ENCODE assay signal across 11 mouse cellular contexts in genomic region chr15:85011895-85012661, GRCm38 (mm10). TPM values are rescaled to one million over a fixed set of nuclear protein-coding genes. Genes with fewer than 3 reads are reported as not detected.
DNase-seq lines count a peak whose midpoint lies in the region; ATAC-seq and TF ChIP-seq lines count a peak whose summit lies in the region.
"Had no signal": no experiment of that assay in that cellular context is flagged by ENCODE, and none has a peak within 500 bp of the region (broad histone marks: within the 10 kb centered on the region; RNA-seq: fewer than 3 reads in every experiment).

No protein-coding gene starts in this region.

- H3K9ac ChIP-seq in heart, embryonic 15.5 days, result no peak overlapping the region
- H3K9ac ChIP-seq in midbrain, embryonic 11.5 days (ENCODE audit: low read length), result no peak overlapping the region
- H3K9ac ChIP-seq in midbrain, embryonic 14.5 days (replicated peaks; ENCODE audit: low read length), result no peak overlapping the region
- H3K9ac ChIP-seq in limb, embryonic 14.5 days (ENCODE audit: low read depth, low read length, severe bottlenecking), result peak overlapping the region; percentile 7; the same call in 1 of the 2 replicates
- H3K9ac ChIP-seq in stomach, embryonic 14.5 days (replicated peaks; ENCODE audit: low read depth, low read length), result no peak overlapping the region
- H3K9ac ChIP-seq: hindbrain, embryonic 15.5 days had no signal

- no peaks in the 10 kb centered on the region for H3K36me3 ChIP-seq in heart, embryonic 15.5 days
- no peaks in the 10 kb centered on the region for H3K36me3 ChIP-seq in midbrain, embryonic 11.5 days (ENCODE audit: control insufficient read depth, insufficient read depth, low read length)
- no peaks in the 10 kb centered on the region for H3K36me3 ChIP-seq in midbrain, embryonic 14.5 days (ENCODE audit: control insufficient read depth, insufficient read depth, low read length)
- H3K36me3 ChIP-seq in limb, embryonic 14.5 days (ENCODE audit: control insufficient read depth, insufficient read depth, low read length), result no peaks in the 10 kb centered on the region
- H3K36me3 ChIP-seq in stomach, embryonic 14.5 days (ENCODE audit: control insufficient read depth, insufficient read depth, low read length), result no peaks in the 10 kb centered on the region
- H3K36me3 ChIP-seq: hindbrain, embryonic 15.5 days had no signal

- H3K4me2 ChIP-seq in heart, embryonic 15.5 days, result peak overlapping the region; percentile 42
- no peak overlapping the region for H3K4me2 ChIP-seq in midbrain, embryonic 11.5 days
- no peak overlapping the region for H3K4me2 ChIP-seq in midbrain, embryonic 14.5 days (ENCODE audit: low read length)
- H3K4me2 ChIP-seq in limb, embryonic 14.5 days (replicated peaks; ENCODE audit: low read depth, low read length, severe bottlenecking), result peak overlapping the region; percentile 20
- peak overlapping the region; percentile 30; the same call in 1 of the 2 replicates for H3K4me2 ChIP-seq in stomach, embryonic 14.5 days (replicated peaks; ENCODE audit: low read depth, low read length)
- H3K4me2 ChIP-seq: hindbrain, embryonic 15.5 days had no signal

- WGBS in heart, embryonic 15.5 days, result 28% methylated on average over 19 of the region's 19 CpGs
- WGBS in midbrain, embryonic 11.5 days, result 37% methylated on average over 19 of the region's 19 CpGs
- 39% methylated on average over 19 of the region's 19 CpGs for WGBS in midbrain, embryonic 14.5 days
- WGBS in limb, embryonic 14.5 days, result 27% methylated on average over 19 of the region's 19 CpGs
- WGBS in stomach, embryonic 14.5 days, result 14% methylated on average over 19 of the region's 19 CpGs

- H3K4me3 ChIP-seq in heart, embryonic 15.5 days, result no peak overlapping the region
- no peak overlapping the region for H3K4me3 ChIP-seq in midbrain, embryonic 11.5 days (ENCODE audit: low read depth, low read length)
- H3K4me3 ChIP-seq in midbrain, embryonic 14.5 days (replicated peaks; ENCODE audit: low read depth, low read length), result no peak overlapping the region
- no peak overlapping the region for H3K4me3 ChIP-seq in limb, embryonic 14.5 days (replicated peaks; ENCODE audit: low read length)
- H3K4me3 ChIP-seq in stomach, embryonic 14.5 days (ENCODE audit: low read depth, low read length), result no peak overlapping the region
- H3K4me3 ChIP-seq: hindbrain, embryonic 15.5 days had no signal

- TF ChIP-seq POLR2A in limb, embryonic 14.5 days (IDR thresholded peaks at IDR 0.05; ENCODE audit: borderline replicate concordance, extremely low read depth, insufficient read depth, insufficient read length), result no peak

- DNase-seq in heart, adult 18-20 months, result no peak
- peak; percentile 82 for DNase-seq in midbrain, embryonic 11.5 days (ENCODE audit: low spot score, missing footprints)
- no peak for DNase-seq in midbrain, embryonic 14.5 days
- no peak for DNase-seq in limb, embryonic 14.5 days (ENCODE audit: low spot score)
- no peak for DNase-seq in cerebellum, postnatal 14 days
- DNase-seq in gastrocnemius, adult 18-20 months (ENCODE audit: low spot score), result no peak

- no peak for ATAC-seq in heart, embryonic 15.5 days (replicated peaks; ENCODE audit: insufficient number of reproducible peaks, insufficient read depth, low FRiP score, low read depth)
- no peak for ATAC-seq in midbrain, embryonic 11.5 days (ENCODE audit: low FRiP score)
- ATAC-seq in midbrain, embryonic 14.5 days (ENCODE audit: low FRiP score, low TSS enrichment), result no peak
- ATAC-seq in limb, embryonic 14.5 days (ENCODE audit: low FRiP score, low read depth), result no peak
- ATAC-seq in stomach, embryonic 14.5 days (ENCODE audit: insufficient number of reproducible peaks, insufficient read depth, low FRiP score, low read depth), result peak; percentile 29; the same call in 1 of the 2 replicates

- H3K27ac ChIP-seq in heart, embryonic 15.5 days, result peak overlapping the region; percentile 49
- no peak overlapping the region for H3K27ac ChIP-seq in midbrain, embryonic 11.5 days (ENCODE audit: low read depth, low read length)
- no peak overlapping the region for H3K27ac ChIP-seq in midbrain, embryonic 14.5 days (replicated peaks; ENCODE audit: low read depth, low read length)
- peak overlapping the region; percentile 26; the same call in 1 of the 2 replicates for H3K27ac ChIP-seq in limb, embryonic 14.5 days (replicated peaks; ENCODE audit: low read depth, low read length)
- H3K27ac ChIP-seq in stomach, embryonic 14.5 days (ENCODE audit: low read length), result peak overlapping the region; percentile 64
- H3K27ac ChIP-seq: hindbrain, embryonic 15.5 days had no signal

- peaks cover 29% of the 10 kb centered on the region for H3K4me1 ChIP-seq in heart, embryonic 15.5 days (replicated peaks)
- peaks cover 3% of the 10 kb centered on the region; the same call in 1 of the 2 replicates for H3K4me1 ChIP-seq in midbrain, embryonic 11.5 days (ENCODE audit: control insufficient read depth, insufficient read depth, low read length)
- 0 out of 2 replicates have a peak, but pooled peaks cover 4% of the 10 kb centered on the region for H3K4me1 ChIP-seq in midbrain, embryonic 14.5 days (ENCODE audit: control insufficient read depth, insufficient read depth, low read length)
- peaks cover 9% of the 10 kb centered on the region; the same call in 1 of the 2 replicates for H3K4me1 ChIP-seq in limb, embryonic 14.5 days (ENCODE audit: control insufficient read depth, insufficient read depth, low read length)
- peaks cover 14% of the 10 kb centered on the region; the same call in 1 of the 2 replicates for H3K4me1 ChIP-seq in stomach, embryonic 14.5 days (ENCODE audit: control insufficient read depth, insufficient read depth, low read length)

- H3K9me3 ChIP-seq in heart, embryonic 15.5 days (replicated peaks), result no peaks in the 10 kb centered on the region
- no peaks in the 10 kb centered on the region for H3K9me3 ChIP-seq in midbrain, embryonic 11.5 days (ENCODE audit: control insufficient read depth, low read length)
- H3K9me3 ChIP-seq in midbrain, embryonic 14.5 days (ENCODE audit: control insufficient read depth, low read length), result no peaks in the 10 kb centered on the region
- H3K9me3 ChIP-seq in limb, embryonic 14.5 days (ENCODE audit: control insufficient read depth, low read length), result no peaks in the 10 kb centered on the region
- no peaks in the 10 kb centered on the region for H3K9me3 ChIP-seq in stomach, embryonic 14.5 days (ENCODE audit: control insufficient read depth, low read depth, low read length)
- H3K9me3 ChIP-seq: hindbrain, embryonic 15.5 days had no signal

- H3K27me3 ChIP-seq in heart, embryonic 15.5 days, result peaks cover 7% of the 10 kb centered on the region; the same call in 1 of the 2 replicates
- no peaks in the 10 kb centered on the region for H3K27me3 ChIP-seq in midbrain, embryonic 11.5 days (ENCODE audit: control insufficient read depth, insufficient read depth, low read length)
- H3K27me3 ChIP-seq in midbrain, embryonic 14.5 days (ENCODE audit: control insufficient read depth, insufficient read depth, low read length), result no peaks in the 10 kb centered on the region
- peaks cover 10% of the 10 kb centered on the region; the same call in 1 of the 2 replicates for H3K27me3 ChIP-seq in limb, embryonic 14.5 days (ENCODE audit: control insufficient read depth, insufficient read depth, low read length)
- no peaks in the 10 kb centered on the region for H3K27me3 ChIP-seq in stomach, embryonic 14.5 days (ENCODE audit: control insufficient read depth, insufficient read depth, low read length)

RNA-seq across cellular contexts. Expression of gene Upk3a, which starts 4.9 kb away (rescaled TPM):
- polyA plus RNA-seq in heart, embryonic 15.5 days (2015; fragmentation: Nextera tagmentation; extraction: Ambion mirVana), result 0.23 and 2.4 TPM in 2 replicates
- not detected for total RNA-seq in heart, adult 18-20 months (2021)
- 0.15 TPM in 1 of 2 replicates, not detected in the other for polyA plus RNA-seq in midbrain, embryonic 11.5 days (2014; fragmentation: Nextera tagmentation; extraction: Ambion mirVana)
- polyA plus RNA-seq in midbrain, embryonic 14.5 days (2014; fragmentation: Nextera tagmentation; extraction: Ambion mirVana), result 0.33 and 0.40 TPM in 2 replicates
- 0.06 and 0.08 TPM in 2 replicates for polyA plus RNA-seq in limb, embryonic 14.5 days (2012; rRNA removed)
- not detected in 2 replicates for polyA plus RNA-seq in limb, embryonic 14.5 days (2014; fragmentation: Nextera tagmentation; extraction: Ambion mirVana)
- 11.5 TPM in 2 replicates for polyA plus RNA-seq in stomach, embryonic 14.5 days (2014; fragmentation: Nextera tagmentation; extraction: Ambion mirVana)
- total RNA-seq in gastrocnemius, adult 18-20 months (2021), result not detected
- total RNA-seq: adrenal gland, postnatal 10 days; megakaryocyte, adult 5-6 weeks had no signal

RNA-seq across cellular contexts. Expression of gene Fam118a, which starts 16.7 kb away (rescaled TPM):
- 15.3 and 19.7 TPM in 2 replicates for polyA plus RNA-seq in heart, embryonic 15.5 days (2015; fragmentation: Nextera tagmentation; extraction: Ambion mirVana)
- total RNA-seq in heart, adult 18-20 months (2021), result 1 to 10 TPM; 7.3 to 8.2 TPM
- polyA plus RNA-seq in midbrain, embryonic 11.5 days (2014; fragmentation: Nextera tagmentation; extraction: Ambion mirVana), result 30.1 and 32.1 TPM in 2 replicates
- polyA plus RNA-seq in midbrain, embryonic 14.5 days (2014; fragmentation: Nextera tagmentation; extraction: Ambion mirVana), result 24.1 and 28.0 TPM in 2 replicates
- polyA plus RNA-seq in limb, embryonic 14.5 days (2012; rRNA removed), result 15.5 and 16.4 TPM in 2 replicates
- 21.7 and 23.1 TPM in 2 replicates for polyA plus RNA-seq in limb, embryonic 14.5 days (2014; fragmentation: Nextera tagmentation; extraction: Ambion mirVana)
- 30.7 and 31.8 TPM in 2 replicates for polyA plus RNA-seq in stomach, embryonic 14.5 days (2014; fragmentation: Nextera tagmentation; extraction: Ambion mirVana)
- total RNA-seq in gastrocnemius, adult 18-20 months (2021), result 1 to 10 TPM; 3.9 to 4.5 TPM

RNA-seq across cellular contexts. Expression of gene 5031439G07Rik, which starts 23.7 kb away (rescaled TPM):
- polyA plus RNA-seq in heart, embryonic 15.5 days (2015; fragmentation: Nextera tagmentation; extraction: Ambion mirVana), result 5.0 and 14.4 TPM in 2 replicates
- total RNA-seq in heart, adult 18-20 months (2021), result 10 to 100 TPM; 30.6 to 34.7 TPM
- 11.7 and 17.2 TPM in 2 replicates for polyA plus RNA-seq in midbrain, embryonic 11.5 days (2014; fragmentation: Nextera tagmentation; extraction: Ambion mirVana)
- polyA plus RNA-seq in midbrain, embryonic 14.5 days (2014; fragmentation: Nextera tagmentation; extraction: Ambion mirVana), result 22.0 and 23.2 TPM in 2 replicates
- 21.8 and 25.5 TPM in 2 replicates for polyA plus RNA-seq in limb, embryonic 14.5 days (2012; rRNA removed)
- 12.3 and 27.0 TPM in 2 replicates for polyA plus RNA-seq in limb, embryonic 14.5 days (2014; fragmentation: Nextera tagmentation; extraction: Ambion mirVana)
- 8.8 and 9.4 TPM in 2 replicates for polyA plus RNA-seq in stomach, embryonic 14.5 days (2014; fragmentation: Nextera tagmentation; extraction: Ambion mirVana)
- 10 to 100 TPM; 79.2 to 99.4 TPM for total RNA-seq in gastrocnemius, adult 18-20 months (2021)

Comparison
In these comparisons a context has a peak if more than half of its experiments do, and no peak if none do; other contexts are left out.
1. H3K27ac ChIP-seq: peak in heart, embryonic 15.5 days (single experiment), limb, embryonic 14.5 days (single experiment) and stomach, embryonic 14.5 days (single experiment); none in midbrain, embryonic 11.5 days (single experiment) and midbrain, embryonic 14.5 days (single experiment).
2. H3K4me2 ChIP-seq: peak in heart, embryonic 15.5 days (single experiment), limb, embryonic 14.5 days (single experiment) and stomach, embryonic 14.5 days (single experiment); none in midbrain, embryonic 11.5 days (single experiment) and midbrain, embryonic 14.5 days (single experiment).